Mouse (Mus musculus) gonadal fat pad, adult 2 months (tissue): ENCODE data around the gene Gm6592. TPM values are rescaled to one million over a fixed set of nuclear protein-coding genes. Genes with fewer than 3 reads are reported as not detected.
"Not testable (repeated sequence)": the region's sequence is repeated elsewhere in the genome, so short reads cannot be mapped to it uniquely, and the experiment has no call there.

ENCODE experiments used
- DNase-seq: peaks from one replicate; pipeline ENCODE4 v3.0.0-alpha.2; 2012; ENCODE audit warnings: low read depth
- polyA plus RNA-seq: library from polyadenylated mRNA; depleted of rRNA; stranded (reverse); fragments of >200 nt; gene quantifications from 2 replicates; pipeline ENCODE4 v1.2.3, GENCODE M21; 2012; rRNA removed

Gene Gm6592
- not detected in 2 replicates for polyA plus RNA-seq

- DNase-seq, result no peak
Observed at GRCm38 (mm10) chrX:8843694-8844093, at the start of gene Gm6592. Gm6592 (plus strand) TSS chrX:8843994.

DNA sequence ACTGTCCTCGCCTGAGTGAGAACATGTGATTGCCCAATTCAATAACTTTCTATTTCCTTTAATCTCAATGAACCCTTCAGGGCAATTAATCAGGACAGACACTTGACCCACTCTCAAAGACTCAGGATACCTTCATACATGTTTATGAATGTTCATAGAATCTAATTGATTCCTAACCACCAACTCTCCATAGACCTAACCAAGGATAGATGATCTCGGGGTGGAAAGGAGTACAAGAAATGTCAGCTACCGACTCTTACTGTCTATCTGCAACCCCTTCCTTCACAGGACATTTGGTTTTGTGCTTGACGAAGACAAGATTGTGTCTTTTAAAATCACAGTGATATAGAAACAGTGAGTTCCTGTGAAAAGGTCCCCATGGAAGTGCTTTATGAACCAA is 40.4 kb upstream of the Gm6592 start, which contains the start of gene Ssxb5:
TSS of gene Ssxb5 (plus strand) at position 301 of the 400 bp plus-strand sequence.
- DNase-seq, result not testable (repeated sequence)

- DNase-seq, result no peak
Observed at GRCm38 (mm10) chrX:8832043-8832442, 11.8 kb upstream of the Gm6592 start.

- DNase-seq, result no peak
Observed at GRCm38 (mm10) chrX:8852486-8852885, 8.7 kb downstream of the Gm6592 start.

DNA sequence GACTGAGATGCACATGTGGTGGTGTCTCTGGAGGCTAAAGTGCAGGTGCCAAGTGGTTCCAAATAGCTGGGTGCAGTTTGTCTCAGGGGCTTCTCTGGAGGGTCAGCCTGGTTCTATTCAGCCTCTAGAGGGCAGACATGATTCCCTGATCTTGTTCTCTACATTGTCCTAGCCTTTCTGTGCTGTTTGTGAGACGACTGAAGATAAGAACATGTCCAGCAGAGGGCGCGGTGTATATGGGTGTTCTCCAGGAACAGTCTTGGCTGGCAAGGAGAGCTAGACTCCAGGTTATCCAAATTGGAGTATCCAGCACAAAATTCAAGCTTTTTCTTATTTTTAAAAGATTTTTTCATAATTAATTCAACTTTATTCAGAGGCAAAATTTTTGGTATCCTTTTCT is 20.5 kb downstream of the Gm6592 start:
- not testable (repeated sequence) for DNase-seq

DNA sequence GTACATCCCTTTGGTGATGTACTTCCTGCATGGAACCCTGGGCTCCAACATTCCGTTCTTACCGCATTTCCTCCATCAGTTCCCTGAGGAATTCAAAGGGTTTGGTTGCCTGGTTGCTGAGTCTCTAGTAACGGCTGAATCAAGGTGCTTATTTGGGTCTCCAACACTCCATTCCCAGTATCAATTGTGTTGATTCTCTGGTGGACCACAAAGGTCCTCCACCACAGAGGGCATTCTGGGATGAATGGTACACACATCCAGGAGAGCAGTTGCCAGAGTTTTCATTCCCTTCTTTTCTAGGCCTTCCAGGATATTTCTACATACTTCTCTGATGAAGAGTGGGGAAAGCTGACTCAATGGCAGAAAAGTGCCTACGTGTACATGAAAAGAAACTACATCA is 30.2 kb downstream of the Gm6592 start, which contains the start of gene Gm5751:
TSS of gene Gm5751 (plus strand) at position 301 of the 400 bp plus-strand sequence.
- DNase-seq, result not testable (repeated sequence)

DNA sequence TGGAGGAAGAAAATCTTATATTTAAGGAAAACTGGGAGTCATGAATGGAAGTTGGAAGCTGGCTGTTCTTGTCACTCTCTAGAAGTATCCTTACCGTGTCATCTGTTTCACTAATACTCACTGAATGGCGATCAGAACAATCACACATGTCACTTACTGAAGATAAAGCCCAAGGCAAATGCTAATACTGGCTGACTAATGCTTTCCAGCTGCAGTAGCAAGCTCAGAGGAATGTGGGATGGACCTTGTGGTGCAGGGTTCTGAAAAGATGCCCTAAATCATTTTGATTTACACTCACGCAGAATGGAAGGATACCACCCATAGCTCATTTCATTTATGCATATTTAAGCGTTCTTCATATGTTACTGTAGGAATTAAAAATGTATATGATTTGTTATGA is 40.5 kb downstream of the Gm6592 start:
- DNase-seq, result no peak

DNA sequence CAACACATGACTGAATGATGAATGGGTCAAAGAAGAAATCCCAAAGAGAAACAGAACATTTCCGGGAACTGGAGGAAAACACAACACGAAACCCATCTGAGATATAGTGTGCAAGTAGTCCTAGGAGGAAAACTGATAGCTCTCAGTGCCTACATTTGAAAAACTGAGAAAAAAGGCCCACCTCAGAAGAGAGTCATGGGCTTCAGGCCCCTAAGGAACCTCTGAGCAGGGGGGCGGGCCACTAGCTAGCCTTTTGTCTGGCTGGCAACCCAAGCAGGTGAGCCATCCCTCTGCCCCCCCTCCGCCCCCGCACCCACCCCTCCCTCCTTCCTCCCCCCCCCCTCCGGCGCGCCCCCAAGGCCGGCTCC is 48.2 kb downstream of the Gm6592 start:
- DNase-seq, result no peak

DNA sequence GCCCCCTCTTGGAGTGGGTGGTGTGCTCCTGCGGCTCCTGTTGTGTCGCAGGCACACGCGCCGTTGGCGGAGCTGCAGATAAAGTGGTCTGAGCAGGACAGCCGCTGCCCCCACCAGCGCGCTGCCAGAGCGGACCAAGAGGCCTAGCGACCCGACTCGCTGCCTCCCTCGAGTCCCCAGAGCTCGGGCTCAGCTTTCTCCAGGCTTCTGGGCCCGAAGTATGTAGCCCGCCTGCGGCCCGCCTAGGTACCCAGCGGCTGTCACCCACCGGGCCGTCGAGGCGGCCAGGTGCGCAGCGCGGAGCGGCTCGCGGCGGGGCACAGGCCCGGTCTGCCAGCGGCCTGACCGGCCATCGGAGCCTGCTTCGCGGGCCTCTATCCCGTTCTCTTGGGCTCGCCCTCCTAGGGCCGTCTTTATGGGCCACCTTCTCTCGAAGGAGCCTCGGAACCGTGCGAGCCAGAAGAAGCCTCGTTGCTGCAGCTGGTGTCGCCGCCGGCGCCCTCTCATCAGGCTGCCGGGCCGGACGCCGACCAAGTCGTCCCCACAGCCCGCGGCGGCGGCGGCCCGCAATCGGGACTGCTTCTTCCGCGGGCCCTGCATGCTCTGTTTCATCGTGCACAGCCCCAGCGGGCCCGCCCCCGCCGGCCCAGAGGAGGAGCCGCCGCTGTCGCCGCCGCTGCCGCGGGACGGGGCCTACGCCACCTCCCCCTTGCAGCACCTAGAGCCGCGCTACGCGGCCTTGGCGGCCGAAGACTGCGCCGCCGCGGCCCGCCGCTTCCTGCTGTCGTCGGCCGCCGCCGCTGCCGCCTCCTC is 48.8 kb downstream of the Gm6592 start, which contains the start of gene B630019K06Rik:
TSS of gene B630019K06Rik (plus strand) at position 40 of the 813 bp plus-strand sequence.
- no peak for DNase-seq

GRCm38 (mm10) chrX:8893182-8893651 is 49.4 kb downstream of the Gm6592 start:
- DNase-seq, result no peak

Other genes starting within 250 kb of the Gm6592 start
- not detected in 2 replicates for gene Ssxb8, start 153.2 kb upstream of the Gm6592 start, polyA plus RNA-seq
- gene Ssx9, start 95.6 kb upstream of the Gm6592 start, polyA plus RNA-seq, result not detected in 2 replicates
- gene Ssxb5, start 40.3 kb upstream of the Gm6592 start, polyA plus RNA-seq, result not detected in 2 replicates
- not detected in 2 replicates for gene Gm5751, start 30.3 kb downstream of the Gm6592 start, polyA plus RNA-seq
- 0.95 and 2.0 TPM in 2 replicates for gene B630019K06Rik, start 48.4 kb downstream of the Gm6592 start, polyA plus RNA-seq
- not detected in 2 replicates for gene Fthl17b, start 119.0 kb downstream of the Gm6592 start, polyA plus RNA-seq
- gene Fthl17c, start 132.6 kb downstream of the Gm6592 start, polyA plus RNA-seq, result not detected in 2 replicates
- not detected in 2 replicates for gene Fthl17d, start 142.8 kb downstream of the Gm6592 start, polyA plus RNA-seq
- not detected in 2 replicates for gene Fthl17e, start 189.5 kb downstream of the Gm6592 start, polyA plus RNA-seq
- gene Fthl17f, start 219.0 kb downstream of the Gm6592 start, polyA plus RNA-seq, result not detected in 2 replicates